Mouse (Mus musculus) layer of hippocampus, adult 11-12 months (tissue): ENCODE data around the gene Hps6.
"Not testable (repeated sequence)": the region's sequence is repeated elsewhere in the genome, so short reads cannot be mapped to it uniquely, and the experiment has no call there.

Source experiments
- DNase-seq: peaks from one replicate; pipeline ENCODE4 v3.0.0; 2022; ENCODE audit warnings: low spot score

Hps6 gene

GRCm38 (mm10) chr19:46003371-46004226 is at the start of gene Hps6:
Gene Hps6, plus strand, starts transcription at chr19:46003508.
- peak; percentile 74 for DNase-seq

GRCm38 (mm10) chr19:45956736-45957135 is 46.6 kb upstream of the Hps6 start:
- DNase-seq = peak; percentile 32

- DNase-seq = no peak
Measured at GRCm38 (mm10) chr19:45960770-45961169, 42.5 kb upstream of the Hps6 start.

- no peak for DNase-seq
Measured at GRCm38 (mm10) chr19:45984379-45984778, 18.9 kb upstream of the Hps6 start.

GRCm38 (mm10) chr19:45988238-45988637 is 15.1 kb upstream of the Hps6 start:
- no peak for DNase-seq

GRCm38 (mm10) chr19:45991171-45991570 is 12.1 kb upstream of the Hps6 start:
- DNase-seq = no peak

- DNase-seq = not testable (repeated sequence)
Measured at GRCm38 (mm10) chr19:45993441-45993840, 9.9 kb upstream of the Hps6 start.

GRCm38 (mm10) chr19:45993981-45994737 is 9.1 kb upstream of the Hps6 start:
- DNase-seq = no peak

GRCm38 (mm10) chr19:45997365-45997764 is 5.9 kb upstream of the Hps6 start:
- DNase-seq = no peak

- peak; percentile 92 for DNase-seq
Measured at GRCm38 (mm10) chr19:45997785-45998693, 5.3 kb upstream of the Hps6 start, which contains the start of gene Armh3. Gene Armh3, minus strand, starts transcription at chr19:45998488.

GRCm38 (mm10) chr19:45998694-45999217 is 4.6 kb upstream of the Hps6 start:
- DNase-seq = no peak

- no peak for DNase-seq
Measured at GRCm38 (mm10) chr19:45999378-45999777, 3.9 kb upstream of the Hps6 start.

- no peak for DNase-seq
Measured at GRCm38 (mm10) chr19:46002279-46002678, 1.0 kb upstream of the Hps6 start.

- DNase-seq = no peak
Measured at GRCm38 (mm10) chr19:46004814-46005466, 1.6 kb downstream of the Hps6 start.

GRCm38 (mm10) chr19:46005680-46006079 is 2.4 kb downstream of the Hps6 start:
- DNase-seq = no peak

- DNase-seq = peak; percentile 87
Measured at GRCm38 (mm10) chr19:46014572-46015178, 11.4 kb downstream of the Hps6 start.

GRCm38 (mm10) chr19:46016023-46016422 is 12.7 kb downstream of the Hps6 start:
- DNase-seq = no peak

GRCm38 (mm10) chr19:46024959-46025358 is 21.7 kb downstream of the Hps6 start:
- DNase-seq = no peak

GRCm38 (mm10) chr19:46026567-46026966 is 23.3 kb downstream of the Hps6 start:
- DNase-seq = no peak

- no peak for DNase-seq
Measured at GRCm38 (mm10) chr19:46028747-46029320, 25.5 kb downstream of the Hps6 start.
